Mouse (Mus musculus) limb, embryonic 11.5 days (tissue): ENCODE data around the gene Gpnmb. TPM values are rescaled to one million over a fixed set of nuclear protein-coding genes. Genes with fewer than 3 reads are reported as not detected.
A peak's percentile ranks its signal among the peaks of the same experiment; 100 is the strongest.

Experiments
- ATAC-seq: fragments of 200-750 bp; cut with Nextera tagmentation; 2 replicates; pipeline ENCODE4 v1.8.0; 2017; ENCODE audit warnings: low read depth; ENCODE audit not compliant: insufficient number of reproducible peaks, low FRiP score, low TSS enrichment
- DNase-seq: peaks from one replicate; pipeline ENCODE4 v3.0.0-alpha.2; 2015; ENCODE audit warnings: low spot score
- H3K27ac ChIP-seq: fragments of 300-500 bp; sonication (generic); replicated peaks from 2 replicates; pipeline ENCODE4 v1.5.1; 2014; ENCODE audit warnings: low read depth, mild to moderate bottlenecking, low read length
- H3K27me3 ChIP-seq: fragments of 300-500 bp; sonication (generic); 2 replicates; pipeline ENCODE4 v1.6.1; 2014; ENCODE audit warnings: mild to moderate bottlenecking, low read length, mixed read lengths; ENCODE audit not compliant: control insufficient read depth, insufficient read depth
- H3K36me3 ChIP-seq: fragments of 300-500 bp; sonication (generic); 2 replicates; pipeline ENCODE4 v1.6.1; 2014; ENCODE audit warnings: mild to moderate bottlenecking, low read length, moderate library complexity, mixed read lengths; ENCODE audit not compliant: control insufficient read depth, insufficient read depth
- H3K4me1 ChIP-seq: fragments of 300-500 bp; sonication (generic); 2 replicates; pipeline ENCODE4 v1.6.1; 2014; ENCODE audit warnings: low read length, mixed read lengths; ENCODE audit not compliant: control insufficient read depth, insufficient read depth
- H3K4me2 ChIP-seq: fragments of 300-500 bp; sonication (generic); 2 replicates; pipeline ENCODE4 v1.6.1; 2014; ENCODE audit warnings: low read depth, mild to moderate bottlenecking, moderate library complexity; ENCODE audit not compliant: severe bottlenecking
- H3K4me3 ChIP-seq: fragments of 300-500 bp; sonication (generic); 2 replicates; pipeline ENCODE4 v1.5.1; 2014; ENCODE audit warnings: low read depth, low read length
- H3K9ac ChIP-seq: fragments of 300-500 bp; sonication (generic); 2 replicates; pipeline ENCODE4 v1.6.1; 2014; ENCODE audit warnings: mild to moderate bottlenecking, low read length
- H3K9me3 ChIP-seq: fragments of 300-500 bp; sonication (generic); 2 replicates; pipeline ENCODE4 v1.6.1; 2016; ENCODE audit warnings: low read length; ENCODE audit not compliant: control insufficient read depth
- WGBS: fragments of 180-500 bp; shearing (Covaris S2); extraction: QIAGEN DNeasy Blood & Tissue Kit; methylation state at CpG from one replicate; pipeline ENCODE4 v1.1.7; 2014; 5-methylcytosine and 5-hydroxymethylcytosine counted together
- polyA plus RNA-seq: library from polyadenylated mRNA; unstranded; fragments of >200 nt; fragmentation: Nextera tagmentation; extraction: Ambion mirVana; gene quantifications from 2 replicates; pipeline ENCODE4 v1.2.1, GENCODE M21; 2014

Gpnmb gene
- 0.17 TPM in 1 of 2 replicates, not detected in the other for polyA plus RNA-seq

GRCm38 (mm10) chr6:49036275-49037267 lies at the start of gene Gpnmb:
Gene Gpnmb, plus strand, starts transcription at chr6:49036546.
- WGBS = 38% methylated on average over 28 of the region's 28 CpGs
- Histone ChIP-seq H3K9ac (no peak within 1 kb of the TSS), H3K36me3 (no peaks in the 10 kb centered on the region), H3K4me2 (peak within 1 kb of the TSS; percentile 27), H3K4me1 (no peaks in the 10 kb centered on the region), H3K27me3 (no peaks in the 10 kb centered on the region; the same call in 1 of the 2 replicates), H3K9me3 (no peaks in the 10 kb centered on the region), H3K27ac (no peak within 1 kb of the TSS), H3K4me3 (0 out of 2 replicates have a peak within 1 kb of the TSS, but pooled peaks have one; percentile 3)
- DNase-seq (peak; percentile 38), ATAC-seq (no peak)

GRCm38 (mm10) chr6:48989971-48990370 lies 46.4 kb upstream of the Gpnmb start:
- Histone ChIP-seq H3K9me3 (no peaks in the 10 kb centered on the region), H3K36me3 (no peaks in the 10 kb centered on the region)
- WGBS = 90% methylated on average over 5 of the region's 5 CpGs

GRCm38 (mm10) chr6:48991991-48992390 lies 44.4 kb upstream of the Gpnmb start:
- H3K4me2 ChIP-seq = no peak overlapping the region
- H3K27ac ChIP-seq = no peak overlapping the region
- H3K27me3 ChIP-seq = no peaks in the 10 kb centered on the region
- DNase-seq = no peak
- H3K4me3 ChIP-seq = no peak overlapping the region
- ATAC-seq = no peak
- no peaks in the 10 kb centered on the region for H3K4me1 ChIP-seq
- H3K9me3 ChIP-seq = no peaks in the 10 kb centered on the region
- 78% methylated on average over 4 of the region's 4 CpGs for WGBS
- H3K36me3 ChIP-seq = no peaks in the 10 kb centered on the region
- H3K9ac ChIP-seq = no peak overlapping the region

More at GRCm38 (mm10) chr6:48989971-48990370, 46.4 kb upstream of the Gpnmb start:
- Histone ChIP-seq H3K9ac (no peak overlapping the region), H3K4me1 (no peaks in the 10 kb centered on the region), H3K4me3 (no peak overlapping the region), H3K4me2 (no peak overlapping the region), H3K27ac (no peak overlapping the region), H3K27me3 (no peaks in the 10 kb centered on the region)
- DNase-seq (no peak), ATAC-seq (no peak)

- WGBS = 59% methylated on average over 6 of the region's 6 CpGs
- Histone ChIP-seq H3K27me3 (no peaks in the 10 kb centered on the region), H3K9me3 (no peaks in the 10 kb centered on the region), H3K36me3 (no peaks in the 10 kb centered on the region), H3K4me2 (no peak overlapping the region), H3K9ac (no peak overlapping the region), H3K4me3 (no peak overlapping the region), H3K27ac (no peak overlapping the region), H3K4me1 (no peaks in the 10 kb centered on the region)
- DNase-seq = no peak
- no peak for ATAC-seq
Measured at GRCm38 (mm10) chr6:48998186-48998585, 38.2 kb upstream of the Gpnmb start.

GRCm38 (mm10) chr6:48998796-48999195 lies 37.5 kb upstream of the Gpnmb start:
- H3K4me3 ChIP-seq = no peak overlapping the region
- 87% methylated on average over 4 of the region's 4 CpGs for WGBS

GRCm38 (mm10) chr6:49003381-49003780 lies 33.0 kb upstream of the Gpnmb start:
- DNase-seq (peak; percentile 29), ATAC-seq (no peak)
- 46% methylated on average over 4 of the region's 4 CpGs for WGBS
- Histone ChIP-seq H3K4me2 (no peak overlapping the region), H3K9ac (no peak overlapping the region), H3K36me3 (no peaks in the 10 kb centered on the region), H3K27me3 (no peaks in the 10 kb centered on the region), H3K27ac (no peak overlapping the region), H3K4me3 (no peak overlapping the region), H3K9me3 (no peaks in the 10 kb centered on the region), H3K4me1 (no peaks in the 10 kb centered on the region)

More at GRCm38 (mm10) chr6:48998796-48999195, 37.5 kb upstream of the Gpnmb start:
- Histone ChIP-seq H3K9me3 (no peaks in the 10 kb centered on the region), H3K27ac (no peak overlapping the region), H3K4me2 (no peak overlapping the region), H3K9ac (no peak overlapping the region), H3K36me3 (no peaks in the 10 kb centered on the region), H3K27me3 (no peaks in the 10 kb centered on the region), H3K4me1 (no peaks in the 10 kb centered on the region)
- DNase-seq (no peak), ATAC-seq (no peak)

GRCm38 (mm10) chr6:49007981-49008380 lies 28.4 kb upstream of the Gpnmb start:
- peak; percentile 85 for DNase-seq
- Histone ChIP-seq H3K4me1 (no peaks in the 10 kb centered on the region), H3K9ac (no peak overlapping the region), H3K4me2 (peak overlapping the region; percentile 50), H3K27ac (no peak overlapping the region), H3K9me3 (no peaks in the 10 kb centered on the region), H3K4me3 (0 out of 2 replicates have a peak overlapping the region, but pooled peaks have one; percentile 14), H3K36me3 (no peaks in the 10 kb centered on the region), H3K27me3 (no peaks in the 10 kb centered on the region)
- WGBS = 2% methylated on average over 9 of the region's 9 CpGs
- no peak for ATAC-seq

- no peak for ATAC-seq
- Histone ChIP-seq H3K36me3 (no peaks in the 10 kb centered on the region), H3K27me3 (no peaks in the 10 kb centered on the region), H3K4me1 (no peaks in the 10 kb centered on the region), H3K4me3 (0 out of 2 replicates have a peak overlapping the region, but pooled peaks have one; percentile 14), H3K9ac (no peak overlapping the region), H3K27ac (no peak overlapping the region), H3K9me3 (no peaks in the 10 kb centered on the region), H3K4me2 (peak overlapping the region; percentile 50)
- 17% methylated on average over 13 of the region's 13 CpGs for WGBS
- DNase-seq = peak; percentile 36
Measured at GRCm38 (mm10) chr6:49008420-49009160, 27.8 kb upstream of the Gpnmb start.
